Mouse (Mus musculus) heart, embryonic 16.5 days (tissue): ENCODE results near the gene Ttc8. TPM values are rescaled to one million over a fixed set of nuclear protein-coding genes. Genes with fewer than 3 reads are reported as not detected.

ENCODE experiments used
- ATAC-seq: fragments of 200-750 bp; cut with Nextera tagmentation; replicated peaks from 2 replicates; pipeline ENCODE4 v1.8.0; 2017; ENCODE audit warnings: moderate number of reproducible peaks; ENCODE audit not compliant: insufficient read depth, low FRiP score; ENCODE audit errors: extremely low read depth
- H3K27ac ChIP-seq: fragments of 300-500 bp; sonication (generic); 2 replicates; pipeline ENCODE4 v1.5.1; 2014; ENCODE audit warnings: mild to moderate bottlenecking, low read length, control low read depth, moderate library complexity
- H3K27me3 ChIP-seq: fragments of 300-500 bp; sonication (generic); 2 replicates; pipeline ENCODE4 v1.6.1; 2014; ENCODE audit warnings: low read length, mixed read lengths; ENCODE audit not compliant: control insufficient read depth, insufficient read depth
- H3K36me3 ChIP-seq: fragments of 300-500 bp; sonication (generic); 2 replicates; pipeline ENCODE4 v1.6.1; 2014; ENCODE audit not compliant: control insufficient read depth, insufficient read depth
- H3K4me1 ChIP-seq: fragments of 300-500 bp; sonication (generic); 2 replicates; pipeline ENCODE4 v1.6.1; 2014; ENCODE audit warnings: low read length, mixed read lengths; ENCODE audit not compliant: control insufficient read depth, insufficient read depth
- H3K4me2 ChIP-seq: fragments of 300-500 bp; sonication (generic); 2 replicates; pipeline ENCODE4 v1.6.1; 2014; ENCODE audit warnings: low read depth, mild to moderate bottlenecking, control low read depth, low read length
- H3K4me3 ChIP-seq: fragments of 300-500 bp; sonication (generic); 2 replicates; pipeline ENCODE4 v1.5.1; 2014; ENCODE audit warnings: mild to moderate bottlenecking, control low read depth, low read length
- H3K9ac ChIP-seq: fragments of 300-500 bp; sonication (generic); 2 replicates; pipeline ENCODE4 v1.6.1; 2014; ENCODE audit warnings: low read length, control low read depth
- H3K9me3 ChIP-seq: fragments of 300-500 bp; sonication (generic); replicated peaks from 2 replicates; pipeline ENCODE4 v1.6.1; 2016; ENCODE audit warnings: low read length; ENCODE audit not compliant: control insufficient read depth
- WGBS: fragments of 180-500 bp; shearing (Covaris S2); extraction: QIAGEN DNeasy Blood & Tissue Kit; methylation state at CpG from one replicate; pipeline ENCODE4 v1.1.7; 2014; 5-methylcytosine and 5-hydroxymethylcytosine counted together
- polyA plus RNA-seq: library from polyadenylated mRNA; unstranded; fragments of >200 nt; fragmentation: Nextera tagmentation; extraction: Ambion mirVana; gene quantifications from 2 replicates; pipeline ENCODE4 v1.2.1, GENCODE M21; 2015

Gene Ttc8
- polyA plus RNA-seq, 1 experiment from 2014 or later = 13.5 TPM

DNA sequence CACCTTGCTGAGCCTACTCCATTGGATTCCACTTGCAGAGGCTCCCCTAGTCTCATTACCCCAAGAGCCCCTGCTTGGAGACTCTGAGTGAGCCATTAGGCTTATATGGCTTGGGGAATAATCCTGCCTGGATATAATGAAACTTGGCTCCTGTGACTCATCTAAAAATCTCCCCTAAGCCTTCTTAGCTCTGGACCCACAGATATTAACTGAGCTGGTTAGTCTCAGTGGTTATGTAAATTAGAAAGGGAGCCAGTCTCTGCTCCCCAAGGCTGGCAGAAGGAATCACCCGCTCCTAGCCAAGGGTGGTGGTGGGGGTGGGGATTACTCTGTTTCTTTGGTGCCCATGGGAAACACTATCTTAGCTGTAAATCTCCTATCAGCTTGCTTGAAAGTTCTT is 109.6 kb downstream of the Ttc8 start:
- no peak for ATAC-seq
- 56% methylated on average over 1 of the region's 1 CpGs for WGBS
- no peaks in the 10 kb centered on the region for H3K4me1 ChIP-seq
- H3K9me3 ChIP-seq = no peaks in the 10 kb centered on the region
- no peak overlapping the region for H3K4me2 ChIP-seq
- H3K9ac ChIP-seq = no peak overlapping the region
- no peak overlapping the region for H3K27ac ChIP-seq
- H3K4me3 ChIP-seq = no peak overlapping the region
- no peaks in the 10 kb centered on the region for H3K36me3 ChIP-seq
- no peaks in the 10 kb centered on the region for H3K27me3 ChIP-seq

Other genes starting within 250 kb of the Ttc8 start
- gene Ptpn21, start 183.2 kb upstream of the Ttc8 start, polyA plus RNA-seq = 8.6 and 10.5 TPM in 2 replicates
- gene Zc3h14, start 173.6 kb upstream of the Ttc8 start, polyA plus RNA-seq = 87.2 and 95.9 TPM in 2 replicates
- gene Eml5, start 19.1 kb upstream of the Ttc8 start, polyA plus RNA-seq = 5.4 and 5.5 TPM in 2 replicates